Mouse (Mus musculus): ENCODE results near the gene Gm28048.

The Gm28048 gene

GRCm38 (mm10) chr11:22818371-22818770, 163.5 kb downstream of the Gm28048 start:
- intact Hi-C loops (cut with DNase I): no loop called here

GRCm38 (mm10) chr11:22815877-22816276, 166.0 kb downstream of the Gm28048 start:
- intact Hi-C loops (cut with DNase I): no loop called here

- intact Hi-C loops (cut with DNase I): no loop called here
Measured at GRCm38 (mm10) chr11:22815143-22815542, 166.7 kb downstream of the Gm28048 start.

GRCm38 (mm10) chr11:22813921-22814704, 167.8 kb downstream of the Gm28048 start:
- intact Hi-C loops (cut with DNase I): no loop called here

- intact Hi-C loops (cut with DNase I): no loop called here
Measured at GRCm38 (mm10) chr11:22813427-22813826, 168.5 kb downstream of the Gm28048 start.

- intact Hi-C loops (cut with DNase I): no loop called here
Measured at GRCm38 (mm10) chr11:22811413-22811812, 170.5 kb downstream of the Gm28048 start.

- intact Hi-C loops (cut with DNase I): no loop called here
Measured at GRCm38 (mm10) chr11:22809465-22810096, 172.3 kb downstream of the Gm28048 start.

GRCm38 (mm10) chr11:22808040-22808439, 173.8 kb downstream of the Gm28048 start:
- intact Hi-C loops (cut with DNase I): no loop called here

- intact Hi-C loops (cut with DNase I): no loop called here
Measured at GRCm38 (mm10) chr11:22805171-22805570, 176.7 kb downstream of the Gm28048 start.

- intact Hi-C loops (cut with DNase I): no loop called here
Measured at GRCm38 (mm10) chr11:22799987-22800424, 181.9 kb downstream of the Gm28048 start.

GRCm38 (mm10) chr11:22798916-22799315, 183.0 kb downstream of the Gm28048 start:
- intact Hi-C loops (cut with DNase I): no loop called here

GRCm38 (mm10) chr11:22794734-22795133, 187.2 kb downstream of the Gm28048 start:
- intact Hi-C loops (cut with DNase I): no loop called here

- intact Hi-C loops (cut with DNase I): no loop called here
Measured at GRCm38 (mm10) chr11:22793881-22794203, 188.0 kb downstream of the Gm28048 start.

- intact Hi-C loops (cut with DNase I): no loop called here
Measured at GRCm38 (mm10) chr11:22793176-22793880, 188.6 kb downstream of the Gm28048 start.

GRCm38 (mm10) chr11:22792149-22792548, 189.7 kb downstream of the Gm28048 start:
- intact Hi-C loops (cut with DNase I): no loop called here

GRCm38 (mm10) chr11:22791726-22792125, 190.2 kb downstream of the Gm28048 start:
- intact Hi-C loops (cut with DNase I): no loop called here

- intact Hi-C loops (cut with DNase I): no loop called here
Measured at GRCm38 (mm10) chr11:22787833-22788232, 194.1 kb downstream of the Gm28048 start.
